ENCODE assay signal across 22 mouse cellular contexts in genomic region chr4:106007334-106008190, GRCm38 (mm10).
DNase-seq lines count a peak whose midpoint lies in the region; ATAC-seq and TF ChIP-seq lines count a peak whose summit lies in the region.
"Had no signal": no experiment of that assay in that cellular context is flagged by ENCODE, and none has a peak within 500 bp of the region (broad histone marks: within the 10 kb centered on the region; RNA-seq: fewer than 3 reads in every experiment).

No protein-coding gene starts in this region.

- TF ChIP-seq CTCF in hindbrain, postnatal 0 days (IDR thresholded peaks at IDR 0.05; ENCODE audit: low read depth): no peak

- H3K4me3 ChIP-seq in forebrain, embryonic 14.5 days (ENCODE audit: low read depth, low read length): no peak overlapping the region
- H3K4me3 ChIP-seq in forebrain, embryonic 11.5 days (ENCODE audit: low read depth, low read length): no peak overlapping the region
- H3K4me3 ChIP-seq in hindbrain, postnatal 0 days (ENCODE audit: low read length): no peak overlapping the region
- H3K4me3 ChIP-seq in hindbrain, embryonic 13.5 days: no peak overlapping the region
- H3K4me3 ChIP-seq in midbrain, embryonic 13.5 days (replicated peaks): no peak overlapping the region
- H3K4me3 ChIP-seq in midbrain, embryonic 10.5 days: no peak overlapping the region
- H3K4me3 ChIP-seq in midbrain, embryonic 15.5 days: no peak overlapping the region
- H3K4me3 ChIP-seq: erythroblast, embryonic 14.5 days; heart, embryonic 13.5 days; limb, embryonic 13.5 days; megakaryocyte, embryonic 14.5 days; myocyte had no signal

- peak; percentile 44 for DNase-seq in forebrain, embryonic 14.5 days (ENCODE audit: low spot score)
- DNase-seq in forebrain, embryonic 11.5 days (ENCODE audit: low spot score): no peak
- DNase-seq in hindbrain, postnatal 0 days (ENCODE audit: low spot score): peak; percentile 47
- no peak for DNase-seq in midbrain, embryonic 10.5 days (ENCODE audit: low spot score)
- DNase-seq in heart, adult 11 months: no peak
- DNase-seq: cerebellum, adult 8-10 months; heart, postnatal 4 days; kidney, adult 18-20 months; kidney, postnatal 10 days; retina, postnatal 1 day; spleen, adult 18-20 months; thymus, adult 2 months had no signal

- no peaks in the 10 kb centered on the region for H3K27me3 ChIP-seq in forebrain, embryonic 14.5 days (replicated peaks; ENCODE audit: control insufficient read depth, insufficient read depth, low read length)
- H3K27me3 ChIP-seq in forebrain, embryonic 11.5 days (ENCODE audit: control insufficient read depth, insufficient read depth, low read length): no peaks in the 10 kb centered on the region
- no peaks in the 10 kb centered on the region for H3K27me3 ChIP-seq in hindbrain, postnatal 0 days (ENCODE audit: insufficient read depth, low read length)
- no peaks in the 10 kb centered on the region for H3K27me3 ChIP-seq in hindbrain, embryonic 13.5 days
- no peaks in the 10 kb centered on the region for H3K27me3 ChIP-seq in midbrain, embryonic 13.5 days
- H3K27me3 ChIP-seq in midbrain, embryonic 10.5 days (ENCODE audit: low read depth, poor library complexity, severe bottlenecking): no peaks in the 10 kb centered on the region
- H3K27me3 ChIP-seq in midbrain, embryonic 15.5 days (replicated peaks): no peaks in the 10 kb centered on the region
- H3K27me3 ChIP-seq: limb, embryonic 13.5 days had no signal

- no peaks in the 10 kb centered on the region for H3K4me1 ChIP-seq in forebrain, embryonic 14.5 days (ENCODE audit: control insufficient read depth, insufficient read depth, low read length)
- no peaks in the 10 kb centered on the region for H3K4me1 ChIP-seq in forebrain, embryonic 11.5 days (replicated peaks; ENCODE audit: control insufficient read depth, insufficient read depth, low read length)
- no peaks in the 10 kb centered on the region for H3K4me1 ChIP-seq in hindbrain, postnatal 0 days (ENCODE audit: insufficient read depth, low read length)
- H3K4me1 ChIP-seq in hindbrain, embryonic 13.5 days (replicated peaks): peaks cover 7% of the 10 kb centered on the region
- no peaks in the 10 kb centered on the region for H3K4me1 ChIP-seq in midbrain, embryonic 13.5 days (replicated peaks)
- H3K4me1 ChIP-seq in midbrain, embryonic 10.5 days: no peaks in the 10 kb centered on the region
- H3K4me1 ChIP-seq in midbrain, embryonic 15.5 days: peaks cover 11% of the 10 kb centered on the region; the same call in 1 of the 2 replicates
- H3K4me1 ChIP-seq: heart, embryonic 13.5 days; limb, embryonic 13.5 days; megakaryocyte, embryonic 14.5 days had no signal

- peak; percentile 37; the same call in 1 of the 2 replicates for ATAC-seq in forebrain, embryonic 14.5 days
- no peak for ATAC-seq in forebrain, embryonic 11.5 days (replicated peaks; ENCODE audit: low FRiP score)
- ATAC-seq in hindbrain, postnatal 0 days: peak; percentile 67
- no peak for ATAC-seq in hindbrain, embryonic 13.5 days (ENCODE audit: low FRiP score)
- ATAC-seq in midbrain, embryonic 13.5 days: peak; percentile 69; the same call in 1 of the 2 replicates
- peak; percentile 67; the same call in 1 of the 2 replicates for ATAC-seq in midbrain, embryonic 15.5 days (replicated peaks)
- ATAC-seq: lung, postnatal 0 days had no signal

- no peak overlapping the region; the same call in 1 of the 2 replicates for H3K27ac ChIP-seq in forebrain, embryonic 14.5 days (ENCODE audit: low read depth, low read length)
- no peak overlapping the region for H3K27ac ChIP-seq in forebrain, embryonic 11.5 days (ENCODE audit: low read depth, low read length)
- no peak overlapping the region; the same call in 1 of the 2 replicates for H3K27ac ChIP-seq in hindbrain, postnatal 0 days
- H3K27ac ChIP-seq in hindbrain, embryonic 13.5 days: no peak overlapping the region
- H3K27ac ChIP-seq in midbrain, embryonic 13.5 days: no peak overlapping the region
- no peak overlapping the region for H3K27ac ChIP-seq in midbrain, embryonic 10.5 days (replicated peaks)
- peak overlapping the region; percentile 55; the same call in 1 of the 2 replicates for H3K27ac ChIP-seq in midbrain, embryonic 15.5 days
- H3K27ac ChIP-seq: heart, embryonic 13.5 days; limb, embryonic 13.5 days; liver, embryonic 14.5 days had no signal

- no peaks in the 10 kb centered on the region; the same call in 1 of the 2 replicates for H3K9me3 ChIP-seq in forebrain, embryonic 14.5 days (replicated peaks; ENCODE audit: control insufficient read depth, low read length)
- H3K9me3 ChIP-seq in forebrain, embryonic 11.5 days (ENCODE audit: control insufficient read depth, low read length): no peaks in the 10 kb centered on the region
- H3K9me3 ChIP-seq in hindbrain, postnatal 0 days (ENCODE audit: low read length): no peaks in the 10 kb centered on the region
- H3K9me3 ChIP-seq in hindbrain, embryonic 13.5 days: no peaks in the 10 kb centered on the region
- H3K9me3 ChIP-seq in midbrain, embryonic 13.5 days: no peaks in the 10 kb centered on the region
- no peaks in the 10 kb centered on the region for H3K9me3 ChIP-seq in midbrain, embryonic 10.5 days (replicated peaks)
- H3K9me3 ChIP-seq in midbrain, embryonic 15.5 days: no peaks in the 10 kb centered on the region
- H3K9me3 ChIP-seq: limb, embryonic 13.5 days had no signal

- H3K4me2 ChIP-seq in forebrain, embryonic 14.5 days (ENCODE audit: low read length): no peak overlapping the region
- no peak overlapping the region for H3K4me2 ChIP-seq in forebrain, embryonic 11.5 days (ENCODE audit: low read depth, low read length, severe bottlenecking)
- no peak overlapping the region for H3K4me2 ChIP-seq in hindbrain, postnatal 0 days (ENCODE audit: low read depth, low read length)
- H3K4me2 ChIP-seq in hindbrain, embryonic 13.5 days: no peak overlapping the region
- no peak overlapping the region for H3K4me2 ChIP-seq in midbrain, embryonic 13.5 days (replicated peaks)
- no peak overlapping the region for H3K4me2 ChIP-seq in midbrain, embryonic 15.5 days
- H3K4me2 ChIP-seq: heart, embryonic 13.5 days; limb, embryonic 13.5 days had no signal

- no peak overlapping the region for H3K9ac ChIP-seq in forebrain, embryonic 14.5 days (ENCODE audit: low read length)
- no peak overlapping the region for H3K9ac ChIP-seq in forebrain, embryonic 11.5 days (ENCODE audit: low read length)
- H3K9ac ChIP-seq in hindbrain, postnatal 0 days (replicated peaks; ENCODE audit: low read length): no peak overlapping the region
- no peak overlapping the region for H3K9ac ChIP-seq in hindbrain, embryonic 13.5 days
- H3K9ac ChIP-seq in midbrain, embryonic 13.5 days (replicated peaks): no peak overlapping the region
- no peak overlapping the region for H3K9ac ChIP-seq in midbrain, embryonic 15.5 days
- H3K9ac ChIP-seq: heart, embryonic 13.5 days; limb, embryonic 13.5 days; liver, embryonic 14.5 days had no signal

- H3K36me3 ChIP-seq in forebrain, embryonic 14.5 days (ENCODE audit: control insufficient read depth, insufficient read depth, low read length): no peaks in the 10 kb centered on the region
- H3K36me3 ChIP-seq in forebrain, embryonic 11.5 days (ENCODE audit: control insufficient read depth, insufficient read depth, low read length): no peaks in the 10 kb centered on the region
- H3K36me3 ChIP-seq in hindbrain, postnatal 0 days (ENCODE audit: insufficient read depth, low read length): no peaks in the 10 kb centered on the region
- H3K36me3 ChIP-seq in hindbrain, embryonic 13.5 days: no peaks in the 10 kb centered on the region
- H3K36me3 ChIP-seq in midbrain, embryonic 13.5 days: no peaks in the 10 kb centered on the region
- no peaks in the 10 kb centered on the region for H3K36me3 ChIP-seq in midbrain, embryonic 10.5 days
- no peaks in the 10 kb centered on the region for H3K36me3 ChIP-seq in midbrain, embryonic 15.5 days (replicated peaks)
- H3K36me3 ChIP-seq: heart, embryonic 13.5 days; limb, embryonic 13.5 days had no signal

- 65% methylated on average over 8 of the region's 8 CpGs for WGBS in forebrain, embryonic 14.5 days
- WGBS in forebrain, embryonic 11.5 days: 76% methylated on average over 8 of the region's 8 CpGs
- 54% methylated on average over 8 of the region's 8 CpGs for WGBS in hindbrain, postnatal 0 days
- 69% methylated on average over 8 of the region's 8 CpGs for WGBS in hindbrain, embryonic 13.5 days
- 71% methylated on average over 8 of the region's 8 CpGs for WGBS in midbrain, embryonic 13.5 days
- 85% methylated on average over 8 of the region's 8 CpGs for WGBS in midbrain, embryonic 10.5 days
- WGBS in midbrain, embryonic 15.5 days: 62% methylated on average over 8 of the region's 8 CpGs

Comparison
In these comparisons a context has a peak if more than half of its experiments do, and no peak if none do; other contexts are left out.
1. ATAC-seq: peak in forebrain, embryonic 14.5 days (single experiment), hindbrain, postnatal 0 days (single experiment), midbrain, embryonic 13.5 days (single experiment) and midbrain, embryonic 15.5 days (single experiment); none in forebrain, embryonic 11.5 days (single experiment) and hindbrain, embryonic 13.5 days (single experiment).
2. DNase-seq: peak in forebrain, embryonic 14.5 days (single experiment) and hindbrain, postnatal 0 days (single experiment); none in forebrain, embryonic 11.5 days (single experiment), midbrain, embryonic 10.5 days (single experiment) and heart, adult 11 months (single experiment).